Mouse (Mus musculus): ENCODE results near the gene Kprp. TPM values are rescaled to one million over a fixed set of nuclear protein-coding genes. Genes with fewer than 3 reads are reported as not detected.
"Not testable (repeated sequence)": the region's sequence is repeated elsewhere in the genome, so short reads cannot be mapped to it uniquely, and the experiment has no call there.

Kprp gene
- polyA plus RNA-seq (2015; fragmentation: Nextera tagmentation; extraction: Ambion mirVana): not detected in 2 replicates

DNA sequence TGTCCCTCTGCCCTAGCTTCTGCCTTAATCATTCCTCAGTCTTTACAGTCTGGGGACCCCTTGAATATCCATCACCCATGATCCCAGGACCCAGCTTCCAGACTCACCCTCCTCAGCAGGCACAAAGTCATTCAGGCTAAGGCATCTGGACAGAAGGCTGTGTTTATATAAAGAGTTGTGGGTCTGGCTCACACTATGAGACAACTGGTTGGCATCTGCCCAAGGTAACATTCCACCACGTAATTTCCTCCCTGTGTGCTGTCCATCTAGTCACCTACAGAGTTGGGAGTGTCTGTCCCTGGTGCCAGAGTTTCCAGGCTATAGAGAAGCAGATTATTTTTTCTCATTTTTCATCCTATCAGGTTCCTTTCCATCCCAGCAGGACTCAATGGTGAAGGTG is at the start of gene Kprp:
Gene Kprp (minus strand): TSS at position 140 of the 400 bp plus-strand sequence.
- no peaks in the 10 kb centered on the region for H3K27me3 ChIP-seq
- no peak within 1 kb of the TSS for H3K9ac ChIP-seq (replicated peaks)
- H3K4me1 ChIP-seq: no peaks in the 10 kb centered on the region
- ATAC-seq (replicated peaks): no peak
- no peaks in the 10 kb centered on the region for H3K9me3 ChIP-seq
- H3K27ac ChIP-seq (replicated peaks): no peak within 1 kb of the TSS
- no peak within 1 kb of the TSS for H3K4me2 ChIP-seq (replicated peaks)
- H3K4me3 ChIP-seq: no peak within 1 kb of the TSS
- WGBS: 45% methylated on average over 1 of the region's 1 CpGs
- no peaks in the 10 kb centered on the region for H3K36me3 ChIP-seq

GRCm38 (mm10) chr3:92874180-92874579 is 47.1 kb upstream of the Kprp start:
- 82% methylated on average over 3 of the region's 3 CpGs for WGBS
- Histone ChIP-seq H3K4me1 (no peaks in the 10 kb centered on the region), H3K36me3 (no peaks in the 10 kb centered on the region), H3K27ac (replicated peaks) (no peak overlapping the region), H3K27me3 (no peaks in the 10 kb centered on the region), H3K9ac (replicated peaks) (no peak overlapping the region), H3K4me3 (no peak overlapping the region), H3K9me3 (no peaks in the 10 kb centered on the region), H3K4me2 (replicated peaks) (no peak overlapping the region)
- no peak for ATAC-seq (replicated peaks)

DNA sequence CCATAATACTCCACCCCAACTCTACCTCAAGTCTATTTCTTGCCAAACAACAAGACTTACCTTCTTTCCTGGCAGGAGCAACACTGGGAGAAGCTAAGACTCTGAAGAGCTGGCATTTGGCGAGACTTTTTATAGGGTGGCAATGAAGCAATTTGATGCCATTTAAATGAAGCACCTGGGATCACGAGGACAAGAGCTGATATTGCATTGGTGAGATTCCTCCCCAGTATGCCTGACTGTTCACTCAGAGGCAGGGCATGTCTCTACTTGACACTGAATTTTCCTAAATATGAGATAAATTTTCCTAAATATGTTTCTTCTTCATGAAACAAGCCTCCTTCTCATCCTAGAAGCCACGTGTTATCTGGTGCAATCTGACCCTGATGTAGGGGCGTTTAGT is 43.1 kb upstream of the Kprp start, which contains the start of gene 2310050C09Rik:
Gene 2310050C09Rik (minus strand): TSS at position 101 of the 400 bp plus-strand sequence.
- no peaks in the 10 kb centered on the region for H3K9me3 ChIP-seq
- no peak within 1 kb of the TSS for H3K4me2 ChIP-seq (replicated peaks)
- 90% methylated on average over 4 of the region's 4 CpGs for WGBS
- H3K4me1 ChIP-seq: no peaks in the 10 kb centered on the region
- no peak within 1 kb of the TSS for H3K4me3 ChIP-seq
- H3K9ac ChIP-seq (replicated peaks): no peak within 1 kb of the TSS
- no peaks in the 10 kb centered on the region for H3K36me3 ChIP-seq
- H3K27me3 ChIP-seq: no peaks in the 10 kb centered on the region
- no peak for ATAC-seq (replicated peaks)
- H3K27ac ChIP-seq (replicated peaks): no peak within 1 kb of the TSS

DNA sequence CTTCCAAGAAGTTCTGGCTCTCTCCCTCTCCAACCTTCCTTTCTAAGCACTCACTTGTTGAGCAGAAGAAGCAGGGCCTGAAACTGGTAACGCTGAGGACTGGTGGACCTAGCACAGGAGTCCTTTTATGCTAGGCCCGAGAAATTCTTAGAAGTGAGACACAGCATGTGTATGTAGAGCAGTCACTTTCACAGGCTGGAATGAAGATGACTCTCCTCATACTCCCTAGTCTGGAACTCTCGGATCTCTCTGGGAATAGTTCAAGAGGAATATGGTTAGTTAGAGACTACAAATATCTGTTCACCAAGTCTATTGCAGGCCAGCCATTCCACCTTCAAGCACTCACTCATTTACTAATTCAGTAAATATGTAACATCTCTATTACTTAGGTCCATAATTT is 24.1 kb upstream of the Kprp start, which contains the start of gene Lce1l:
Gene Lce1l (minus strand): TSS at position 101 of the 400 bp plus-strand sequence.
- Histone ChIP-seq H3K9me3 (no peaks in the 10 kb centered on the region), H3K4me3 (no peak within 1 kb of the TSS), H3K27me3 (no peaks in the 10 kb centered on the region), H3K36me3 (no peaks in the 10 kb centered on the region), H3K4me2 (replicated peaks) (no peak within 1 kb of the TSS), H3K9ac (replicated peaks) (no peak within 1 kb of the TSS), H3K27ac (replicated peaks) (no peak within 1 kb of the TSS), H3K4me1 (no peaks in the 10 kb centered on the region)
- ATAC-seq (replicated peaks): no peak
- 90% methylated on average over 3 of the region's 3 CpGs for WGBS

DNA sequence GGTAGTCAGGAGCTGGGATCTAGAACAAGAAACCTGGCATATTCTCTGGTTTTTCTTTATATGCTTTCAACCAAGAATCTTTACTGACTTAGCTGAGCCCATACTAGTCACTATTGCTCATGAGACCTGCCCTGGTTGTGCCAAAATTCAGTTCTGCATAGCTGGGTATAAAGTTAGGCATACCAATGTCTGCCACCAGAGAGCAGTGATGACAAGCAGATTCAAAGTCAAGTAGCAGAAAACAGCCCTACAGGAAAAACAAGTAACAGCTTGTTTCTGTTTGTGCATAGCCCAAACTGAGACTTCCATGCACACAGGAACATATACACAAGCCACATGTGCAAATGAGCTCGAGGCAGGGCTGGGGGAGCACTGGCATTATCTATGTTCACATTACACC is 1.2 kb downstream of the Kprp start:
- Histone ChIP-seq H3K36me3 (no peaks in the 10 kb centered on the region), H3K27me3 (no peaks in the 10 kb centered on the region), H3K9me3 (no peaks in the 10 kb centered on the region), H3K9ac (replicated peaks) (no peak overlapping the region), H3K4me3 (no peak overlapping the region), H3K27ac (replicated peaks) (no peak overlapping the region), H3K4me2 (replicated peaks) (no peak overlapping the region), H3K4me1 (no peaks in the 10 kb centered on the region)
- no peak for ATAC-seq (replicated peaks)
- WGBS: 29% methylated on average over 1 of the region's 1 CpGs

DNA sequence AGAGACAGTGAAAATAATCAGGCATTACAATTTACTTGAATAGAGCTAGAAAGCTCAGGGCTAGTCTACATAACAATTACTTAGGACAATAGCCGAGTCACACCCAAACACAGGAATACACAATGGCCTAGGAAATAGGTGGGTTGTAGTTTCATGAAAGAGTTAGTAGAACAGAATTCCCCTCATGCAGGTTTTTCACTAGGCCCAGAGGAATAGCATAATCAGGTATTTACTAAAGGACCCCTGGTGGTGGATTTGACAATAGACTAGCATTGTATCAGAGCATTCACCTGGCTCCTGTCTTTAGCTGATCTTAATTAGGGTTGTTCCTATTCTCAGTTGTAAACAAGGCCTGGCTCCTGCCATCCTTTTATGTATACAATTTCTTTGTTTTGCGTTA is 11.0 kb downstream of the Kprp start:
- H3K9ac ChIP-seq (replicated peaks); H3K9me3 ChIP-seq; H3K27me3 ChIP-seq; H3K4me3 ChIP-seq; H3K4me2 ChIP-seq (replicated peaks); H3K4me1 ChIP-seq; ATAC-seq (replicated peaks); H3K27ac ChIP-seq (replicated peaks); H3K36me3 ChIP-seq: not testable (repeated sequence)
- 97% methylated on average over 2 of the region's 2 CpGs for WGBS

DNA sequence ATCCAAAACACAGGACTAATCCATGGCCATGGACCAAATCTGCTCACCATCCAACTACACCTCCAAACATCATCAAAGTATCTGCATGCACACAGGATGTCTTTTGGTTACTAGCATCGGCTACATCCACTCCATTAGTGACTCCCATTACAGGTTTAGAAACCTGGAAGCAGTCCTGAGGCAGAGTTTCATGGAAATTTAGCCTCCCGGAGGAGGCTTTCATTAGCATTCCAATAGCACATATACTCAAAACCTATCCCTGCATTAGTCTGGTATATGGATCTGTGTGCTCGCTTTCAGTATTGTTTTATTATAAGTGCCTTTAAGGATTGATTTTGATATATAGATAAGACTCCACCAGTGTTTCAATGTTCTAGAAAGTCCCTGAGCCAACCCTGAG is 11.5 kb downstream of the Kprp start:
- Histone ChIP-seq H3K27ac (replicated peaks) (no peak overlapping the region), H3K4me2 (replicated peaks) (no peak overlapping the region), H3K4me1 (no peaks in the 10 kb centered on the region), H3K27me3 (no peaks in the 10 kb centered on the region), H3K36me3 (no peaks in the 10 kb centered on the region), H3K9ac (replicated peaks) (no peak overlapping the region), H3K9me3 (no peaks in the 10 kb centered on the region), H3K4me3 (no peak overlapping the region)
- 91% methylated on average over 3 of the region's 3 CpGs for WGBS
- ATAC-seq (replicated peaks): no peak

DNA sequence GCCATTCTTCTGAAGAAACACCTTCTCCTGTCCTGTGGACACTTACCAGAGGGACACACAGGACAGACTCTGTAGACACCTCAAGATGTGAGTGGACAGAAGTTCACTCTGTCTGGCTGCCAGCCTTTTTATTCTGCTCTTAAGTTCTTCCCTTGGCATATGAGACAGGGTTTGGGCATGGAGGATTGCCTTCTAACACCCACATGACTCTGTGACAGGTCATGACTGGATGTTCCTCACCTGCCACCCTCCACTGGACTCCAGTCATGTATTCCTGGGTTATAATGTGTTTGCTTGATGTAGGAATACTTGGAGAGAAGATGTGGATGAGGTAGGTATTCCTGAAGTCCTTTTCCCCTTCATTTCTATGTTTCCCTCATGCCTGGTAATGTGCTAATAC is 19.3 kb downstream of the Kprp start, which contains the start of gene Lce1k:
Gene Lce1k (minus strand): TSS at position 101 of the 400 bp plus-strand sequence.
- no peaks in the 10 kb centered on the region for H3K36me3 ChIP-seq
- no peak within 1 kb of the TSS for H3K4me2 ChIP-seq (replicated peaks)
- H3K4me1 ChIP-seq: no peaks in the 10 kb centered on the region
- H3K9me3 ChIP-seq: no peaks in the 10 kb centered on the region
- H3K27ac ChIP-seq (replicated peaks): no peak within 1 kb of the TSS
- H3K9ac ChIP-seq (replicated peaks): no peak within 1 kb of the TSS
- H3K4me3 ChIP-seq: no peak within 1 kb of the TSS
- ATAC-seq (replicated peaks): no peak
- no peaks in the 10 kb centered on the region for H3K27me3 ChIP-seq

DNA sequence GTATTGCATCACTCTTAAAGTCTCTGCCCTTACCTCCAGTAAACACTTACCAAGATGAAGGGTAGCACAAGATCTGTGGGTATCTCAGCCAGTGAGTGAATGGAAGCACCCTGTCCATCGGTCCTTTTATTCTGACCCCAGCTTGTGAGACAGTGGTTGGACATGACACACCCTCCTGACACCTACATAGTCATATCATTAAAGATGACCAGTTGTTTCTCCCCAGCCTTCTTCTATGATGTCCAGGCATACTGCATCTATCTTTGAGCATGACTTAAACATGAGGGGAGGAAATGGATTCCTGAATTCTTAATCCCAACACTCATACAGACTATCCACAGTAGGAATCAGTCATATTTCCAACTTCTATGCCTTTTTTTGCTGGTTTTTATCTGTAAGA is 36.6 kb downstream of the Kprp start, which contains the start of gene Lce1j:
Gene Lce1j (minus strand): TSS at position 101 of the 400 bp plus-strand sequence.
- ATAC-seq (replicated peaks): no peak

GRCm38 (mm10) chr3:92778799-92779198 is 48.2 kb downstream of the Kprp start, which contains the start of gene Lce1i:
Gene Lce1i (minus strand): TSS chr3:92778899.
- Histone ChIP-seq H3K27ac (replicated peaks) (no peak within 1 kb of the TSS), H3K27me3 (no peaks in the 10 kb centered on the region), H3K4me1 (no peaks in the 10 kb centered on the region), H3K4me3 (no peak within 1 kb of the TSS), H3K9me3 (no peaks in the 10 kb centered on the region), H3K36me3 (no peaks in the 10 kb centered on the region), H3K4me2 (replicated peaks) (no peak within 1 kb of the TSS), H3K9ac (replicated peaks) (no peak within 1 kb of the TSS)
- ATAC-seq (replicated peaks): no peak
- 89% methylated on average over 1 of the region's 1 CpGs for WGBS

More for the DNA sequence above, 36.6 kb downstream of the Kprp start, which contains the start of gene Lce1j:
- Histone ChIP-seq H3K4me3 (no peak within 1 kb of the TSS), H3K4me1 (no peaks in the 10 kb centered on the region), H3K27ac (replicated peaks) (no peak within 1 kb of the TSS), H3K9me3 (no peaks in the 10 kb centered on the region), H3K9ac (replicated peaks) (no peak within 1 kb of the TSS), H3K4me2 (replicated peaks) (no peak within 1 kb of the TSS), H3K36me3 (no peaks in the 10 kb centered on the region), H3K27me3 (no peaks in the 10 kb centered on the region)
- WGBS: 100% methylated on average over 1 of the region's 1 CpGs

Other genes with a start within 250 kb of the Kprp start
- not detected in 2 replicates for gene Smcp, start 238.2 kb downstream of the Kprp start, polyA plus RNA-seq (2015; fragmentation: Nextera tagmentation; extraction: Ambion mirVana)
- not detected in 2 replicates for gene 2210017I01Rik, start 219.8 kb downstream of the Kprp start, polyA plus RNA-seq (2015; fragmentation: Nextera tagmentation; extraction: Ambion mirVana)
- not detected in 2 replicates for gene Lce6a, start 205.6 kb downstream of the Kprp start, polyA plus RNA-seq (2015; fragmentation: Nextera tagmentation; extraction: Ambion mirVana)
- not detected in 2 replicates for gene Lce1a1, start 178.9 kb downstream of the Kprp start, polyA plus RNA-seq (2015; fragmentation: Nextera tagmentation; extraction: Ambion mirVana)
- not detected in 2 replicates for gene Lce1b, start 170.3 kb downstream of the Kprp start, polyA plus RNA-seq (2015; fragmentation: Nextera tagmentation; extraction: Ambion mirVana)
- not detected in 2 replicates for gene Lce1a2, start 156.9 kb downstream of the Kprp start, polyA plus RNA-seq (2015; fragmentation: Nextera tagmentation; extraction: Ambion mirVana)
- gene Lce1c, start 148.0 kb downstream of the Kprp start, polyA plus RNA-seq (2015; fragmentation: Nextera tagmentation; extraction: Ambion mirVana): not detected in 2 replicates
- not detected in 2 replicates for gene Lce1d, start 140.0 kb downstream of the Kprp start, polyA plus RNA-seq (2015; fragmentation: Nextera tagmentation; extraction: Ambion mirVana)
- not detected in 2 replicates for gene Lce1e, start 118.2 kb downstream of the Kprp start, polyA plus RNA-seq (2015; fragmentation: Nextera tagmentation; extraction: Ambion mirVana)
- not detected in 2 replicates for gene Lce1f, start 106.9 kb downstream of the Kprp start, polyA plus RNA-seq (2015; fragmentation: Nextera tagmentation; extraction: Ambion mirVana)
- not detected in 2 replicates for gene Gm38119, start 88.2 kb downstream of the Kprp start, polyA plus RNA-seq (2015; fragmentation: Nextera tagmentation; extraction: Ambion mirVana)
- gene Lce1g, start 74.9 kb downstream of the Kprp start, polyA plus RNA-seq (2015; fragmentation: Nextera tagmentation; extraction: Ambion mirVana): not detected in 2 replicates
- not detected in 2 replicates for gene Lce1h, start 62.2 kb downstream of the Kprp start, polyA plus RNA-seq (2015; fragmentation: Nextera tagmentation; extraction: Ambion mirVana)
- gene Lce1i, start 48.3 kb downstream of the Kprp start, polyA plus RNA-seq (2015; fragmentation: Nextera tagmentation; extraction: Ambion mirVana): not detected in 2 replicates
- not detected in 2 replicates for gene Lce1j, start 36.7 kb downstream of the Kprp start, polyA plus RNA-seq (2015; fragmentation: Nextera tagmentation; extraction: Ambion mirVana)
- gene Lce1k, start 19.4 kb downstream of the Kprp start, polyA plus RNA-seq (2015; fragmentation: Nextera tagmentation; extraction: Ambion mirVana): not detected in 2 replicates
- gene Lce1l, start 24.0 kb upstream of the Kprp start, polyA plus RNA-seq (2015; fragmentation: Nextera tagmentation; extraction: Ambion mirVana): not detected in 2 replicates
- gene 2310050C09Rik, start 43.0 kb upstream of the Kprp start, polyA plus RNA-seq (2015; fragmentation: Nextera tagmentation; extraction: Ambion mirVana): not detected in 2 replicates
- not detected in 2 replicates for gene Lce3a, start 99.0 kb upstream of the Kprp start, polyA plus RNA-seq (2015; fragmentation: Nextera tagmentation; extraction: Ambion mirVana)
- not detected in 2 replicates for gene Lce3b, start 105.7 kb upstream of the Kprp start, polyA plus RNA-seq (2015; fragmentation: Nextera tagmentation; extraction: Ambion mirVana)
- gene Lce3c, start 117.2 kb upstream of the Kprp start, polyA plus RNA-seq (2015; fragmentation: Nextera tagmentation; extraction: Ambion mirVana): not detected in 2 replicates
- gene Lce3d, start 130.1 kb upstream of the Kprp start, polyA plus RNA-seq (2015; fragmentation: Nextera tagmentation; extraction: Ambion mirVana): not detected in 2 replicates
- not detected in 2 replicates for gene Lce3e, start 139.8 kb upstream of the Kprp start, polyA plus RNA-seq (2015; fragmentation: Nextera tagmentation; extraction: Ambion mirVana)
- gene Lce3f, start 165.0 kb upstream of the Kprp start, polyA plus RNA-seq (2015; fragmentation: Nextera tagmentation; extraction: Ambion mirVana): not detected in 2 replicates
- gene Crct1, start 188.4 kb upstream of the Kprp start, polyA plus RNA-seq (2015; fragmentation: Nextera tagmentation; extraction: Ambion mirVana): 0.27 TPM in 1 of 2 replicates, not detected in the other
- not detected in 2 replicates for gene Lce1m, start 191.8 kb upstream of the Kprp start, polyA plus RNA-seq (2015; fragmentation: Nextera tagmentation; extraction: Ambion mirVana)
- gene Gm4858, start 241.6 kb upstream of the Kprp start, polyA plus RNA-seq (2015; fragmentation: Nextera tagmentation; extraction: Ambion mirVana): not detected in 2 replicates

Data from forebrain, embryonic 15.5 days (tissue).